Mouse (Mus musculus) CH12.LX (cell line): ENCODE measurements at regions not wholly inside any gene's neighbourhood (a gene's known extent, or its start where the extent isn't known, plus 50 kb on each side); places are given as distances from the start of the nearest gene placed in this dataset.

ENCODE experiments used
- DNase-seq: peaks from one replicate; pipeline ENCODE4 v3.0.0-alpha.2; 2013; ENCODE audit errors: extremely low read depth
- H3K27ac ChIP-seq: 2 replicates; pipeline ENCODE4 v1.5.1; 2012; ENCODE audit warnings: low read depth, mild to moderate bottlenecking, control low read depth, moderate library complexity; ENCODE audit not compliant: insufficient read depth
- H3K27me3 ChIP-seq: replicated peaks from 2 replicates; pipeline ENCODE3; 2012; ENCODE audit warnings: inconsistent platforms
- H3K36me3 ChIP-seq, 2 experiments: replicated peaks in 1 of 2; 2 replicates each; pipeline versions ENCODE3 to v1.6.1; 2012; ENCODE audit warnings: inconsistent platforms in 1 of 2, low read length in 1 of 2, mild to moderate bottlenecking in 1 of 2, mixed read lengths in 1 of 2, moderate library complexity in 1 of 2; ENCODE audit not compliant: control insufficient read depth in 1 of 2, insufficient read depth in 1 of 2
- H3K4me1 ChIP-seq, 2 experiments: 2 replicates each; pipeline ENCODE4 v1.6.1; 2012; ENCODE audit warnings: inconsistent platforms in 1 of 2, moderate library complexity in 1 of 2; ENCODE audit not compliant: insufficient read depth in 2 of 2, control insufficient read depth in 1 of 2
- H3K4me2 ChIP-seq: 2 replicates; pipeline ENCODE4 v1.6.1; 2012; ENCODE audit warnings: low read depth, mild to moderate bottlenecking, control low read depth; ENCODE audit not compliant: poor library complexity, insufficient read depth, severe bottlenecking
- H3K4me3 ChIP-seq, 3 experiments: fragments of 150-350 bp in 1 of 3; sonication (generic) in 1 of 3; replicated peaks in 1 of 3; 2 replicates each; pipeline versions ENCODE3 to v1.5.1; 2011 to 2012; ENCODE audit warnings: low read depth in 2 of 3, low read length in 2 of 3, mild to moderate bottlenecking in 2 of 3, moderate library complexity in 2 of 3, control low read depth in 1 of 3, improper control_type of control experiment in 1 of 3, inconsistent platforms in 1 of 3, mixed read lengths in 1 of 3; ENCODE audit not compliant: poor library complexity in 1 of 3
- H3K79me2 ChIP-seq: replicated peaks from 2 replicates; pipeline ENCODE4 v1.6.1; 2012; ENCODE audit warnings: mild to moderate bottlenecking, moderate library complexity; ENCODE audit not compliant: control insufficient read depth, poor library complexity, insufficient read depth, severe bottlenecking; ENCODE audit errors: extremely low read depth
- H3K9ac ChIP-seq: 2 replicates; pipeline ENCODE4 v1.6.1; 2012; ENCODE audit warnings: low read depth, mild to moderate bottlenecking, control low read depth, moderate library complexity; ENCODE audit not compliant: insufficient read depth
- H3K9me3 ChIP-seq: replicated peaks from 2 replicates; pipeline ENCODE3; 2012; ENCODE audit warnings: low read length, inconsistent platforms, mixed read lengths
- BHLHE40 ChIP-seq: IDR thresholded peaks from 2 replicates; pipeline ENCODE4 v1.6.1; 2011; ENCODE audit warnings: mild to moderate bottlenecking, low read depth, low read length, improper control_type of control experiment
- CHD1 ChIP-seq: IDR thresholded peaks from 2 replicates; pipeline ENCODE4 v1.6.1; 2012; ENCODE audit warnings: low read depth, low read length, improper control_type of control experiment, inconsistent platforms
- CHD2 ChIP-seq: IDR thresholded peaks from 2 replicates; pipeline ENCODE4 v1.6.1; 2011; ENCODE audit warnings: low read length, improper control_type of control experiment
- E2F4 ChIP-seq: IDR thresholded peaks from 2 replicates; pipeline ENCODE4 v1.6.1; 2011; ENCODE audit warnings: low read depth, low read length, improper control_type of control experiment; ENCODE audit not compliant: insufficient replicate concordance
- ELF1 ChIP-seq: IDR thresholded peaks from 2 replicates; pipeline ENCODE4 v1.6.1; 2014; ENCODE audit warnings: low read depth, mild to moderate bottlenecking, inconsistent platforms, low read length, improper control_type of control experiment
- EP300 ChIP-seq: IDR thresholded peaks from 2 replicates; pipeline ENCODE4 v1.6.1; 2011; ENCODE audit warnings: low read length, improper control_type of control experiment
- ETS1 ChIP-seq: conservative IDR thresholded peaks from 2 replicates; pipeline ENCODE4 v1.6.1; 2012; ENCODE audit warnings: low read depth, mild to moderate bottlenecking, inconsistent platforms, low read length, improper control_type of control experiment, moderate library complexity
- GABPA ChIP-seq: IDR thresholded peaks from 2 replicates; pipeline ENCODE4 v1.6.1; 2012; ENCODE audit warnings: low read depth, low read length, improper control_type of control experiment, inconsistent platforms; ENCODE audit not compliant: insufficient replicate concordance
- IRF4 ChIP-seq: IDR thresholded peaks from 2 replicates; pipeline ENCODE4 v1.6.1; 2014; ENCODE audit warnings: low read depth, mild to moderate bottlenecking, inconsistent platforms, low read length, improper control_type of control experiment
- JUN ChIP-seq: IDR thresholded peaks from 2 replicates; pipeline ENCODE4 v1.6.1; 2011; ENCODE audit warnings: low read depth, mild to moderate bottlenecking, low read length, improper control_type of control experiment, moderate library complexity; ENCODE audit not compliant: insufficient read depth
- JUND ChIP-seq: conservative IDR thresholded peaks from 2 replicates; pipeline ENCODE4 v1.6.1; 2011; ENCODE audit warnings: low read depth, low read length, improper control_type of control experiment
- KAT2A ChIP-seq: IDR thresholded peaks from 2 replicates; pipeline ENCODE4 v1.6.1; 2012; ENCODE audit warnings: low read length, improper control_type of control experiment, inconsistent platforms; ENCODE audit not compliant: insufficient replicate concordance
- MAX ChIP-seq: IDR thresholded peaks from 2 replicates; pipeline ENCODE4 v1.6.1; 2011; ENCODE audit warnings: low read length, improper control_type of control experiment
- MAZ ChIP-seq: IDR thresholded peaks from 2 replicates; pipeline ENCODE4 v1.6.1; 2012; ENCODE audit warnings: low read depth, mild to moderate bottlenecking, inconsistent platforms, low read length, improper control_type of control experiment, moderate library complexity
- MYC ChIP-seq: IDR thresholded peaks from 2 replicates; pipeline ENCODE4 v1.6.1; 2011; ENCODE audit warnings: low read depth, mild to moderate bottlenecking, improper control_type of control experiment, low read length
- NELFE ChIP-seq: IDR thresholded peaks from 2 replicates; pipeline ENCODE4 v1.6.1; 2011; ENCODE audit warnings: low read depth, low read length, improper control_type of control experiment
- NRF1 ChIP-seq: IDR thresholded peaks from 2 replicates; pipeline ENCODE4 v1.6.1; 2014; ENCODE audit warnings: low read depth, mild to moderate bottlenecking, inconsistent platforms, low read length, improper control_type of control experiment, moderate library complexity
- RAD21 ChIP-seq: IDR thresholded peaks from 2 replicates; pipeline ENCODE4 v1.6.1; 2011; ENCODE audit warnings: low read depth, mild to moderate bottlenecking, low read length, improper control_type of control experiment, moderate library complexity
- RCOR1 ChIP-seq: conservative IDR thresholded peaks from 2 replicates; pipeline ENCODE4 v1.6.1; 2012; ENCODE audit warnings: low read depth, mild to moderate bottlenecking, inconsistent platforms, low read length, improper control_type of control experiment
- SIN3A ChIP-seq: IDR thresholded peaks from 2 replicates; pipeline ENCODE4 v1.6.1; 2012; ENCODE audit warnings: low read length, improper control_type of control experiment, inconsistent platforms
- TBP ChIP-seq: conservative IDR thresholded peaks from 2 replicates; pipeline ENCODE4 v1.6.1; 2011; ENCODE audit warnings: low read depth, low read length, improper control_type of control experiment
- UBTF ChIP-seq: IDR thresholded peaks from 2 replicates; pipeline ENCODE4 v1.6.1; 2012; ENCODE audit warnings: low read depth, mild to moderate bottlenecking, inconsistent platforms, low read length, improper control_type of control experiment, moderate library complexity
- USF1 ChIP-seq: IDR thresholded peaks from 2 replicates; pipeline ENCODE4 v1.6.1; 2014; ENCODE audit warnings: low read depth, mild to moderate bottlenecking, inconsistent platforms, low read length, improper control_type of control experiment
- USF2 ChIP-seq: conservative IDR thresholded peaks from 2 replicates; pipeline ENCODE4 v1.6.1; 2011; ENCODE audit warnings: low read depth, low read length, improper control_type of control experiment
- ZMIZ1 ChIP-seq: IDR thresholded peaks from 2 replicates; pipeline ENCODE4 v1.6.1; 2012; ENCODE audit warnings: low read depth, mild to moderate bottlenecking, inconsistent platforms, low read length, improper control_type of control experiment
- ZNF384 ChIP-seq: IDR thresholded peaks from 2 replicates; pipeline ENCODE4 v1.6.1; 2012; ENCODE audit warnings: low read depth, low read length, improper control_type of control experiment, inconsistent platforms
- dilution Hi-C: fragments of 300-500 bp; cut with MboI; formaldehyde crosslinking; loops from 2 replicates; pipeline ENCODE4 v1.14.3; 2020; ENCODE audit warnings: low sequenced_read_pairs; ENCODE audit not compliant: extremely low pct_unique_long_range_greater_than_20kb, extremely low pct_ligation_motif_present
- in situ Hi-C: fragments of 300-500 bp; cut with MboI; formaldehyde crosslinking; loops from 3 replicates; pipeline ENCODE4 v1.14.3; 2019; ENCODE audit warnings: low sequenced_read_pairs, low pct_ligation_motif_present, low pct_unique_long_range_greater_than_20kb, mixed read lengths

DNA sequence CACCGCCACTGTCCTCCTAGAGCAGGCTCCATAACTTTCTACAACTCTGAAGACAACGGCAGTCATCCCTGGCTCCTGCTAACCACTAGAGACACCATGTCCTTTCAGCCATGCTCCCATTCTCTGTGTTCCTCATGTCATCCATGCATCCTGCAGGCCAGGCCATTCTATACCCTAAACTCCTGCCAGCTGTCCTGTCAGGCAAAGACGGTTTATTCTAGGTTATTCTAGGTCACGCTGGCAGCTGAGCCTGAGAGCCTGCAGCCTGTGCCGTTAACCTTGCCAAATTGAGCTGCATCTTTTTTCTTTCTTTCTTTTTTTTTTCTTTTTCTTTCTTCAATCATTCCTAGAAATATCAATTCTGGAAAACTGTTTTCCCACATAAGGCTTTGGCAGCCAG lies 406.0 kb upstream of the Acvr2a start:
- no peak for TF ChIP-seq JUND
- no peak for TF ChIP-seq NELFE
- no peak for TF ChIP-seq MAX
- TF ChIP-seq IRF4: no peak
- no peak for TF ChIP-seq MYC
- no peak for TF ChIP-seq UBTF
- TF ChIP-seq BHLHE40: no peak
- no peak for TF ChIP-seq USF2
- TF ChIP-seq NRF1: no peak
- no peak for TF ChIP-seq USF1
- TF ChIP-seq GABPA: no peak
- no peak for TF ChIP-seq ELF1
- no peak for TF ChIP-seq ETS1
- dilution Hi-C loops: no loop called here
- no peaks in the 10 kb centered on the region for H3K27me3 ChIP-seq
- H3K9me3 ChIP-seq: peaks cover 4% of the 10 kb centered on the region
- H3K36me3 ChIP-seq: no peaks in the 10 kb centered on the region
- no peaks in the 10 kb centered on the region for H3K79me2 ChIP-seq
- no peak overlapping the region for H3K4me2 ChIP-seq
- no peak overlapping the region for H3K9ac ChIP-seq
- in situ Hi-C loops: no loop called here
- no peak for DNase-seq
- no peaks in the 10 kb centered on the region for H3K4me1 ChIP-seq
- H3K4me3 ChIP-seq: no peak overlapping the region
- no peak overlapping the region for H3K27ac ChIP-seq

DNA sequence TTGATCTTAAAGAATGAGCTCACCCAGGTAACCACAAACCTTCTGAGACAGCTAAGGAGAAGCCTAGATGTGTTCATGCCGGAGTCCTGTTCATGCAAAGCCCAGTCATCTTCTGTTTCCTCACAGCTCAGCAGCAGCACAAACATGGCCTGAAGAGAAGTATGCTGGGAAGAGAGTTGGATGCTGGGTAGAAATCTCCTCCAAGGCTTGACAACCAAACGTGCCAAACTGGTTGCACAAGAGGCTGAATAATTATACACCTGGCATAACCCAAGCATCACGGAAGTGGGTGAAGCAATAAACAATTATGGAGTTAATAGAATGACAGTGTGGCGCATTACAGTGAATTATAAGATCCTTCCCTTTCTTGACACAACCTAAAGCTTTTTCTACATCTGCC lies 404.0 kb upstream of the Acvr2a start:
- no peak for DNase-seq
- H3K4me2 ChIP-seq: no peak overlapping the region
- no peaks in the 10 kb centered on the region for H3K4me1 ChIP-seq
- TF ChIP-seq UBTF (no peak), USF2 (no peak), KAT2A (no peak), CHD2 (no peak), TBP (no peak), BHLHE40 (no peak), ZNF384 (no peak), JUN (no peak), SIN3A (no peak), ZMIZ1 (no peak), EP300 (no peak), RCOR1 (no peak), RAD21 (no peak), E2F4 (no peak), CHD1 (no peak), MAZ (no peak), MAX (no peak)
- no peak overlapping the region for H3K27ac ChIP-seq
- H3K27me3 ChIP-seq: no peaks in the 10 kb centered on the region
- no peaks in the 10 kb centered on the region for H3K79me2 ChIP-seq
- dilution Hi-C loops: no loop called here
- in situ Hi-C loops: no loop called here
- H3K36me3 ChIP-seq: no peaks in the 10 kb centered on the region
- no peak overlapping the region for H3K9ac ChIP-seq
- no peak overlapping the region for H3K4me3 ChIP-seq
- H3K9me3 ChIP-seq: peaks cover 4% of the 10 kb centered on the region
